Mouse (Mus musculus): ENCODE data around the gene Pitpnm2. TPM values are rescaled to one million over a fixed set of nuclear protein-coding genes. Genes with fewer than 3 reads are reported as not detected.

The Pitpnm2 gene
- total and polyA plus RNA-seq, 3 experiments = 9.0 to 35.6 (median 24.1) TPM

DNA sequence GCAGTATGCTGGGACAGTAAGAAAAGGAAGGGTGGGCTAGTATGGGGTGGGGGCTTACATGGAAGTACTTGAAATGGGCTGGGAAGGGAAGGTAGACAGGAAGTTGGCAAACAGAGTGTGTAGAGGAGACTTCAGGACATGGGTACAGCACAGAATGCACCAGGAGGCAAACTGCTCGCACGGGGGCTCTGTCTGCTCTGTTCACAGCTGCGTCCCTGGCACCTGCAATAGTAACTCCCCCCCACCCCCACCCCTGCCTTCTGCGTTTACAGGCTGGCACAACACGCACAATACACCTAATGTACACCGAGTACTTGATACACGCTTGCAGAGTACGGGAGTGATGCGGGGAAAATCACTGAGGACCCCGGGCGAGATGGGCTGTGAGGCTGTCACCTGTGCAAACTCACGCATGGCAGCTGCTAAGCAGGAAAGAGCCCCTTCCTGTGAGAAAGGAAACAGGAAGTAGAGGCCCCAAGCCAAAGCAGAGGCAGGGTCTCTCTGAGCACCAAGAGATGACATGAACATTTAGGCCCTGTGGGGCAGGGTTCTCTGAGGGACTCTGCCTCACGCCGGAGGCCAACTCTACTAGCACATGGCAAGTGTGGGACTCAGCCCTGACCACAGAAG, 34.9 kb downstream of the Pitpnm2 start:
- H3K4me1 ChIP-seq (ENCODE audit: insufficient read depth, low read depth, low read length) = peaks cover 49% of the 10 kb centered on the region
- ATAC-seq (ENCODE audit: extremely low read depth, insufficient number of reproducible peaks, low FRiP score, poor library complexity, severe bottlenecking) = no peak

DNA sequence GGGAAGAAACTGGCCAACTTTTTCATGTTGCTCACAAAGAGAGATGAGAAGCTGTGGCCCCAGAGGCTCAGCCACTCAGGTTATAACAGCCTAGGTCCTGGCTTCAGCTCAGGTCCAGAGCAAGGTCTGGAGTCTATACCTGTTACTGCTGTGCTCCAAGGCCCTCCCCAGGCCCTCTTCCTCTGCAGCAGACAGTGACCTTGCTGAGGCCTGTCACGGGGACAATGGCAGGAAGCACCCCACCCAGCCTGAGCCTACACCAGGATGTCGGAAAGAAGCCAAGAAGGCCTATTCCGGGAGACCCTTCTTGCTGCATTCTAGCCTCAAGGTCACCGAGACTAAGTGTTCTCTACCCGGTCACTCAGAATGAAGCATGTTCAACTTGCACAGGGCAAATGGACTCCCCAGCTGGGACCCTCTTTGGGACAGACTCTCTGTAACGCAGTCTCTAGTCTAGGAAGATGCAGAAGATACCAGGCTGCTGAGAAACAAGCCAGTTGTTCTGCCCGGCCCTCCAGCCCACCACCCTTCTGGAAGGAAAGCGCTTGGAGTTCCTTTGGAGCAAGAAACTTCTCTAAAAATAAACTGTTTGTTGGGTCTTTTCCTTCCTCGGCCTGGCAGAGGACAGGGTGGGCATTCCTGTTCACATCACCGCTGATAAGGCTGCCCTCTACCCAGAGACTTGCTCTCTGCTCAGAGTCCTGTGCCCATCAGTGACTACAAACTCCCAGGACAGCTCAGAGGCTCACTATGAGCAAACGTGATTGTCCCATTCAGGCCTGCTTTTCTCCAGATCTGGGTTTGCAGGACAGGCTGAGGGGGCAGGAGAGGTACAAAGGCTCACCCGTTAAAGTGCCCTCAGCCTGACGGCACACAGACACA, 35.7 kb downstream of the Pitpnm2 start:
- Histone ChIP-seq H3K4me1 (ENCODE audit: insufficient read depth, low read depth, low read length) (peaks cover 54% of the 10 kb centered on the region), H3K27me3 (ENCODE audit: insufficient read depth, low read length) (no peaks in the 10 kb centered on the region), H3K9me3 (replicated peaks) (no peaks in the 10 kb centered on the region), H3K36me3 (replicated peaks) (peaks cover 67% of the 10 kb centered on the region), H3K4me3 (ENCODE audit: low read depth, low read length) (no peak overlapping the region)
- no peak for ATAC-seq (ENCODE audit: extremely low read depth, insufficient number of reproducible peaks, low FRiP score, poor library complexity, severe bottlenecking)
- no peak for DNase-seq (ENCODE audit: low spot score)
- TF ChIP-seq TAL1 (conservative IDR thresholded peaks at IDR 0.05; ENCODE audit: low read depth, low read length) (no peak), GATA1 (IDR thresholded peaks at IDR 0.05; ENCODE audit: borderline replicate concordance, low read length) (no peak), GATA2 (IDR thresholded peaks at IDR 0.05; ENCODE audit: borderline replicate concordance, low read depth, low read length) (no peak), POLR2AphosphoS5 (IDR thresholded peaks at IDR 0.05; ENCODE audit: insufficient replicate concordance, low read depth, low read length) (no peak), CTCF (IDR thresholded peaks at IDR 0.05; ENCODE audit: low read depth, low read length) (no peak)

More for the DNA sequence above, 34.9 kb downstream of the Pitpnm2 start:
- Histone ChIP-seq H3K9me3 (replicated peaks) (no peaks in the 10 kb centered on the region), H3K4me3 (ENCODE audit: low read depth, low read length) (no peak overlapping the region), H3K36me3 (replicated peaks) (peaks cover 70% of the 10 kb centered on the region), H3K27me3 (ENCODE audit: insufficient read depth, low read length) (no peaks in the 10 kb centered on the region)
- TF ChIP-seq CTCF (IDR thresholded peaks at IDR 0.05; ENCODE audit: low read depth, low read length) = no peak
- no peak for TF ChIP-seq GATA2 (IDR thresholded peaks at IDR 0.05; ENCODE audit: borderline replicate concordance, low read depth, low read length)
- no peak for TF ChIP-seq POLR2AphosphoS5 (IDR thresholded peaks at IDR 0.05; ENCODE audit: insufficient replicate concordance, low read depth, low read length)
- no peak for TF ChIP-seq TAL1 (conservative IDR thresholded peaks at IDR 0.05; ENCODE audit: low read depth, low read length)
- no peak for TF ChIP-seq GATA1 (IDR thresholded peaks at IDR 0.05; ENCODE audit: borderline replicate concordance, low read length)
- no peak for DNase-seq (ENCODE audit: low spot score)

DNA sequence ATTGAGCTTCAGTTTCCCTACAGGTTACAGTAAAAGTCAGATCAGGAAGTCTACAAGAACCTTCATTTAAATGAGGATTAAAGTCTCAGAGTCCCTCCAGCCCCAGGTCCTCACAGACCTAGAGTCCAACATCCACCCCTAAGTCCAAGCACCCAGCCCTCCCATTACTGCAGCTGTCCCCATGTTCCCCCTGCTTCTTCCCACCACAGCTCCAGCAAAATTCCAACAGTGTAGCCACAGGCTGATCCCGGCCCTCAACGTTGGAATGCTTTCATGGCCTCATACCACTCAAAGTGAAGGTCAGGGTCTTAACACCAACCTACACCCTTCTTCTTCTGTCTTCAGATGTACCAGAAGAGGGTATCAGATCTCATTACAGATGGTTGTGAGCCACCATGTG, 37.9 kb downstream of the Pitpnm2 start:
- DNase-seq (ENCODE audit: low spot score) (no peak), ATAC-seq (ENCODE audit: extremely low read depth, insufficient number of reproducible peaks, low FRiP score, poor library complexity, severe bottlenecking) (no peak)
- H3K4me3 ChIP-seq (ENCODE audit: low read depth, low read length) = no peak overlapping the region
- peaks cover 72% of the 10 kb centered on the region for H3K36me3 ChIP-seq (replicated peaks)
- H3K27me3 ChIP-seq (ENCODE audit: insufficient read depth, low read length) = no peaks in the 10 kb centered on the region
- H3K9me3 ChIP-seq (replicated peaks) = no peaks in the 10 kb centered on the region
- H3K4me1 ChIP-seq (ENCODE audit: insufficient read depth, low read depth, low read length) = peaks cover 65% of the 10 kb centered on the region
- TF ChIP-seq POLR2AphosphoS5 (IDR thresholded peaks at IDR 0.05; ENCODE audit: insufficient replicate concordance, low read depth, low read length) = no peak

DNA sequence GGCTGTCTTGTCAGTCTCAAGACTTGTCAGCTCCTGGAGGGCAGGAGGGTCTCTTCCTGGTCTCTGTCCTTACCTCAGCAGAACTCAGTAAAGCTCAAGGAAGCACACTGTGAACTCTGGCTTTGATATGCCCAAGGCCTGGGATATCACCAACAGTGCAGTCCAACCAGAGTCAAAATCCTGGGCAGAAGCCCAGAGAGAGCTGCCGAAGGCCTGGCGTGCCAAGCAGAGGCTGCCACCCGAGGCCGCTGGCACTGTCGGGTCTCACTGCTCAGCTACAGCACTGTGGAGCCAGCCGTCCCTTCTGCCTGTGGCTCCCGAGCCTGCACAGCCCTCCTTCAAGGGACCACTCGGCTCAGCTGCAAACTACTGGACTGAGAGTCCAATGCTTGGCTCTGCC, 38.3 kb downstream of the Pitpnm2 start:
- no peak for TF ChIP-seq POLR2AphosphoS5 (IDR thresholded peaks at IDR 0.05; ENCODE audit: insufficient replicate concordance, low read depth, low read length)
- no peak for TF ChIP-seq TAL1 (conservative IDR thresholded peaks at IDR 0.05; ENCODE audit: low read depth, low read length)
- TF ChIP-seq GATA2 (IDR thresholded peaks at IDR 0.05; ENCODE audit: borderline replicate concordance, low read depth, low read length) = no peak
- TF ChIP-seq CTCF (IDR thresholded peaks at IDR 0.05; ENCODE audit: low read depth, low read length) = no peak
- TF ChIP-seq GATA1 (IDR thresholded peaks at IDR 0.05; ENCODE audit: borderline replicate concordance, low read length) = no peak
- no peak for DNase-seq (ENCODE audit: low spot score)
- H3K36me3 ChIP-seq (replicated peaks) = peaks cover 74% of the 10 kb centered on the region
- peaks cover 69% of the 10 kb centered on the region for H3K4me1 ChIP-seq (ENCODE audit: insufficient read depth, low read depth, low read length)
- H3K9me3 ChIP-seq (replicated peaks) = no peaks in the 10 kb centered on the region
- no peak for ATAC-seq (ENCODE audit: extremely low read depth, insufficient number of reproducible peaks, low FRiP score, poor library complexity, severe bottlenecking)
- H3K27me3 ChIP-seq (ENCODE audit: insufficient read depth, low read length) = no peaks in the 10 kb centered on the region
- no peak overlapping the region for H3K4me3 ChIP-seq (ENCODE audit: low read depth, low read length)

DNA sequence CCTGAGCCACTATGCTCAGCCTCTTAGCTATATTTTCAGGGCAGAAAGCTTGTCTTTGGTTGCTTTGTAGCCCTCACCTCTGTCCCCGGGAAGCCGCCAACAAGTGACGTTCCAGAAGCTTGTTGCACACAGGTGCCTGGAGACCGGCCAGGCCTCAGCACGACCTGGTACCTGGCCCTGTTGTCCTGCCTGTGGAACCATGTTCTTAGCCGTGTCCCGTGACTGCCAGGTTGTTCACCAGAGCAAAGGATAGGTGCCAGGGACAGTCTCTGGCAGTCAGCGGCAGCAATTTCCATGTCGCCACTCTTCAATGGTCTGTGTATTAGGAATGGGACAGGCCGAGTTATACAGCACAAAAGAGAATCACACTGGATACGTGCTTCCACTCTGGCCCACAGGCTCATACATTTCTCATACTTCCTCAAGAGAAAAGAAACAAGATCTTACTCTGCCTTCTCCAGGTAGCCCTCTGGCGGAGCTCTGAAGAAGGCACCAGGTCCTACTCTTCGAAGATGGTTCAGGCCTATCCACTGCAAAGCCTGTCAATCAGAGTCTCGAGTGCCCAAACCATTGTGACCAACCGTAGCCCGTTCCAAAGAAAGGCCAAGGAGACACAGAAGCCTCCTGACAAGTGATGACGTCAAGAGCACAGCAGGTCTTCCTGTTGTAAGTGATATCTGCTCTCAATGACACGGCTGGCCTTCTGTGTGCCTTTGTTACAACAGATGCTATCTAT, 39.1 kb downstream of the Pitpnm2 start:
- DNase-seq (ENCODE audit: low spot score) (peak; percentile 73), ATAC-seq (ENCODE audit: extremely low read depth, insufficient number of reproducible peaks, low FRiP score, poor library complexity, severe bottlenecking) (peak; percentile 31; the same call in 1 of the 2 replicates)
- H3K9me3 ChIP-seq (replicated peaks) = no peaks in the 10 kb centered on the region
- no peak for TF ChIP-seq POLR2AphosphoS5 (IDR thresholded peaks at IDR 0.05; ENCODE audit: insufficient replicate concordance, low read depth, low read length)
- no peak for TF ChIP-seq GATA2 (IDR thresholded peaks at IDR 0.05; ENCODE audit: borderline replicate concordance, low read depth, low read length)
- no peak for TF ChIP-seq GATA1 (IDR thresholded peaks at IDR 0.05; ENCODE audit: borderline replicate concordance, low read length)
- no peak for TF ChIP-seq TAL1 (conservative IDR thresholded peaks at IDR 0.05; ENCODE audit: low read depth, low read length)
- TF ChIP-seq CTCF (IDR thresholded peaks at IDR 0.05; ENCODE audit: low read depth, low read length) = peak; percentile 24; the same call in 1 of the 2 replicates
- H3K36me3 ChIP-seq (replicated peaks) = peaks cover 70% of the 10 kb centered on the region
- H3K27me3 ChIP-seq (ENCODE audit: insufficient read depth, low read length) = no peaks in the 10 kb centered on the region
- peaks cover 73% of the 10 kb centered on the region for H3K4me1 ChIP-seq (ENCODE audit: insufficient read depth, low read depth, low read length)
- H3K4me3 ChIP-seq (ENCODE audit: low read depth, low read length) = peak overlapping the region; percentile 56; the same call in 1 of the 2 replicates

DNA sequence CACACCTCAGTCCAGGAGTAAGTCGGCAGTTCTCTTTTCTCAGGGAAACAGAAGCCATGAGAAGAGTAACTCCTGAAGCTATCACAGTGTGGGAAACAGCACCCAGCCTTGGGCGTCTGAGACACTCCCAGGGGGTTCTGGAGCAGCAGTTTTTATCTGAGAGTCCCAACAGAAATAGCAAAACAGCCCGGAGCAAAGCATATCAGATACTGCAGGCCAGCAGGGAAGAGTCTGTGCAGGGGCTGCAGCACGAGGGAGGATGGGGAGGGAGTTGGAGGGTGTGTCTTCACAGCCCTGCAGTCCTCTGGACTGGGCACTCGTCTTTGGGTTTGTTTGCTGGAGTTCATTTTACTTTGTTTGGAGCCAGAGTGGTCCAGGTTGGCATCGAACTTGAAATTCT, 39.7 kb downstream of the Pitpnm2 start:
- TF ChIP-seq POLR2AphosphoS5 (IDR thresholded peaks at IDR 0.05; ENCODE audit: insufficient replicate concordance, low read depth, low read length) (no peak), GATA2 (IDR thresholded peaks at IDR 0.05; ENCODE audit: borderline replicate concordance, low read depth, low read length) (no peak), GATA1 (IDR thresholded peaks at IDR 0.05; ENCODE audit: borderline replicate concordance, low read length) (no peak)
- H3K4me1 ChIP-seq (ENCODE audit: insufficient read depth, low read depth, low read length) = peaks cover 74% of the 10 kb centered on the region
- DNase-seq (ENCODE audit: low spot score) = no peak
- peak; percentile 71 for ATAC-seq (ENCODE audit: extremely low read depth, insufficient number of reproducible peaks, low FRiP score, poor library complexity, severe bottlenecking)
- no peaks in the 10 kb centered on the region for H3K27me3 ChIP-seq (ENCODE audit: insufficient read depth, low read length)
- H3K36me3 ChIP-seq (replicated peaks) = peaks cover 70% of the 10 kb centered on the region
- H3K9me3 ChIP-seq (replicated peaks) = no peaks in the 10 kb centered on the region
- peak overlapping the region; percentile 56; the same call in 1 of the 2 replicates for H3K4me3 ChIP-seq (ENCODE audit: low read depth, low read length)

Data from G1E (cell line).